9 mouse cellular contexts compared by ENCODE assay signal in genomic region chr14:105892941-105893622, GRCm38 (mm10). TPM values are rescaled to one million over a fixed set of nuclear protein-coding genes. Genes with fewer than 3 reads are reported as not detected.
A peak's percentile ranks its signal among the peaks of the same experiment; 100 is the strongest.
DNase-seq lines count a peak whose midpoint lies in the region; ATAC-seq and TF ChIP-seq lines count a peak whose summit lies in the region.
"Had no signal": no experiment of that assay in that cellular context is flagged by ENCODE, and none has a peak within 500 bp of the region (broad histone marks: within the 10 kb centered on the region; RNA-seq: fewer than 3 reads in every experiment).

No protein-coding gene starts in this region.

- H3K27me3 ChIP-seq in liver, adult 2 months (ENCODE audit: control insufficient read depth, insufficient read depth, low read length): no peaks in the 10 kb centered on the region
- no peaks in the 10 kb centered on the region for H3K27me3 ChIP-seq in kidney, postnatal 0 days (ENCODE audit: insufficient read depth, low read length)
- H3K27me3 ChIP-seq in liver, embryonic 15.5 days: peaks cover 46% of the 10 kb centered on the region
- H3K27me3 ChIP-seq: Patski had no signal

- WGBS in liver, adult 2 months: 89% methylated on average over 24 of the region's 24 CpGs
- WGBS in kidney, postnatal 0 days: 27% methylated on average over 24 of the region's 24 CpGs
- 71% methylated on average over 24 of the region's 24 CpGs for WGBS in liver, embryonic 15.5 days (ENCODE audit: insufficient replicate concordance)

- no peak overlapping the region for H3K9ac ChIP-seq in liver, adult 2 months (ENCODE audit: low read depth, low read length)
- peak overlapping the region; percentile 96 for H3K9ac ChIP-seq in kidney, postnatal 0 days (ENCODE audit: low read depth, low read length)
- H3K9ac ChIP-seq in liver, embryonic 15.5 days: no peak overlapping the region

- no peak for TF ChIP-seq CTCF in liver, adult 2 months (IDR thresholded peaks at IDR 0.05; ENCODE audit: low read depth, low read length)
- TF ChIP-seq CTCF in kidney, postnatal 0 days (IDR thresholded peaks at IDR 0.05; ENCODE audit: low read depth): no peak

- peak overlapping the region; percentile 88 for H3K4me2 ChIP-seq in kidney, postnatal 0 days (ENCODE audit: low read length)
- peak overlapping the region; percentile 74; the same call in 1 of the 2 replicates for H3K4me2 ChIP-seq in liver, embryonic 15.5 days

- TF ChIP-seq POLR2A in liver, adult 2 months (IDR thresholded peaks at IDR 0.05; ENCODE audit: extremely low read depth, insufficient read depth, low read length): no peak

- H3K27ac ChIP-seq in liver, adult 2 months (replicated peaks; ENCODE audit: insufficient read depth, low read depth, low read length): 0 out of 2 replicates have a peak overlapping the region, but pooled peaks have one; percentile 13
- H3K27ac ChIP-seq in kidney, postnatal 0 days: peak overlapping the region; percentile 61; the same call in 1 of the 2 replicates
- H3K27ac ChIP-seq in liver, embryonic 15.5 days (replicated peaks): no peak overlapping the region

- no peak for DNase-seq in liver, adult 2 months (ENCODE audit: extremely low read depth, low read depth, low spot score)
- DNase-seq in liver: no peak
- peak; percentile 48 to 64 for DNase-seq in cerebellum, postnatal 14 days
- DNase-seq in gastrocnemius, postnatal 4 days (ENCODE audit: low spot score in 2 of 2): peak; percentile 18 to 48
- no peak for DNase-seq in kidney, postnatal 0 days (ENCODE audit: low spot score)
- peak; percentile 60 for DNase-seq in retina, postnatal 1 day
- no peak for DNase-seq in urinary bladder, postnatal 10 days (ENCODE audit: low spot score)

- H3K79me2 ChIP-seq in liver, adult 2 months (ENCODE audit: control insufficient read depth, insufficient read depth, low read length): no peaks in the 10 kb centered on the region

- ATAC-seq in kidney, postnatal 0 days (replicated peaks; ENCODE audit: low FRiP score, low read depth): no peak
- ATAC-seq in liver, embryonic 15.5 days (ENCODE audit: insufficient read depth): no peak
- ATAC-seq: Patski had no signal

- no peaks in the 10 kb centered on the region; the same call in 1 of the 2 replicates for H3K4me1 ChIP-seq in liver, adult 2 months (ENCODE audit: control insufficient read depth, insufficient read depth, low read length)
- H3K4me1 ChIP-seq in kidney, postnatal 0 days (replicated peaks; ENCODE audit: insufficient read depth, low read length): peaks cover 17% of the 10 kb centered on the region
- peaks cover 3% of the 10 kb centered on the region; the same call in 1 of the 2 replicates for H3K4me1 ChIP-seq in liver, embryonic 15.5 days (replicated peaks)

- H3K9me3 ChIP-seq in kidney, postnatal 0 days (replicated peaks; ENCODE audit: low read length): no peaks in the 10 kb centered on the region
- H3K9me3 ChIP-seq in liver, embryonic 15.5 days (replicated peaks): no peaks in the 10 kb centered on the region

- H3K4me3 ChIP-seq in liver, adult 2 months (ENCODE audit: insufficient read depth, low read depth, low read length): peak overlapping the region; percentile 20; the same call in 1 of the 2 replicates
- peak overlapping the region; percentile 97 for H3K4me3 ChIP-seq in kidney, postnatal 0 days (replicated peaks; ENCODE audit: low read depth, low read length)
- H3K4me3 ChIP-seq in liver, embryonic 15.5 days (replicated peaks): peak overlapping the region; percentile 58; the same call in 1 of the 2 replicates

- H3K36me3 ChIP-seq in liver, adult 2 months (ENCODE audit: control insufficient read depth, insufficient read depth, low read length): no peaks in the 10 kb centered on the region
- peaks cover 12% of the 10 kb centered on the region; the same call in 1 of the 2 replicates for H3K36me3 ChIP-seq in kidney, postnatal 0 days (ENCODE audit: insufficient read depth, low read length)
- 0 out of 2 replicates have a peak, but pooled peaks cover 8% of the 10 kb centered on the region for H3K36me3 ChIP-seq in liver, embryonic 15.5 days (replicated peaks)

RNA-seq across cellular contexts. Expression of gene Spry2, which starts 3.5 kb away (rescaled TPM):
- 1.1 and 1.2 TPM in 2 replicates for total RNA-seq in liver, adult 2 months (2014; rRNA removed)
- polyA plus RNA-seq in liver, adult 2 months (2012; rRNA removed): 0.93 and 1.1 TPM in 2 replicates
- 10 to 100 TPM; 65.9 to 67.3 TPM for total RNA-seq in gastrocnemius, postnatal 4 days (2021)
- 85.5 and 91.0 TPM in 2 replicates for polyA plus RNA-seq in kidney, postnatal 0 days (2015; fragmentation: Nextera tagmentation; extraction: Ambion mirVana)
- 2.6 and 3.2 TPM in 2 replicates for polyA plus RNA-seq in liver, embryonic 15.5 days (2015; fragmentation: Nextera tagmentation; extraction: Ambion mirVana)

Comparison
In these comparisons a context has a peak if more than half of its experiments do, and no peak if none do; other contexts are left out.
1. DNase-seq: peak in cerebellum, postnatal 14 days (2 of 2), gastrocnemius, postnatal 4 days (2 of 2) and retina, postnatal 1 day (single experiment); none in liver, adult 2 months (single experiment), liver (single experiment), kidney, postnatal 0 days (single experiment) and urinary bladder, postnatal 10 days (single experiment).
2. H3K4me3 ChIP-seq: peak in every context shown above with its lines; median percentile 97 in kidney, postnatal 0 days; 58 in liver, embryonic 15.5 days; 20 in liver, adult 2 months.
3. RNA of gene Spry2, which starts 3.5 kb away (polyA plus RNA-seq): 85.5 to 91.0 TPM in kidney, postnatal 0 days; 2.6 to 3.2 TPM in liver, embryonic 15.5 days and 0.93 to 1.1 TPM in liver, adult 2 months; every median in the first group is over 10 times any median in the second.